Mouse (Mus musculus) liver, embryonic 14.5 days (tissue): ENCODE results near the gene Ccin.

Source experiments
- CTCF ChIP-seq: IDR thresholded peaks from 2 replicates; pipeline ENCODE4 v1.5.1; 2016; ENCODE audit warnings: antibody characterized with exemption, low read depth, control low read depth
- EP300 ChIP-seq: IDR thresholded peaks from 2 replicates; pipeline ENCODE4 v1.6.1; 2016; ENCODE audit warnings: antibody characterized with exemption, low read depth

DNA sequence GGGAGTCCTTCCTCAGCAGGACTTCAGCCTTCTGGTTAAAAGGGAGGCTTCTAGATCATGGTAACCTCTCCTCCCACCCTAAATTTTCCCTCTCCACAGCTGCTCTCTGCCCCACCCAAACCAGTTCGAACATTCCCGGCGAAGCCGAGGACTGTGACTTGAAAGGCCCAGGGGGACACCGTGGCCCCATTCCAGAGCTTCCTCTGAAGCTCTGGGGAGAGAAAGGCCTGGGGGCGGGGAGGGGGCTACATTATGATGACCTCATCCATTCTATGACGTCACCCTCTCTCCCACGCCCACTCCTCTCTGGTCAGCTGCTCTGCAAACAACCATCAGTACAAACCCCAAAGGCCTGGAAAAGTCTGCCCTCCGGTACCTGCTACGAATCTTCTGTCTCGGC lies at the start of gene Ccin:
- no peak for TF ChIP-seq CTCF
- TF ChIP-seq EP300: no peak
